Mouse (Mus musculus): ENCODE measurements around the gene Diaph3.
"Not testable (repeated sequence)": the region's sequence is repeated elsewhere in the genome, so short reads cannot be mapped to it uniquely, and the experiment has no call there.

Gene Diaph3

DNA sequence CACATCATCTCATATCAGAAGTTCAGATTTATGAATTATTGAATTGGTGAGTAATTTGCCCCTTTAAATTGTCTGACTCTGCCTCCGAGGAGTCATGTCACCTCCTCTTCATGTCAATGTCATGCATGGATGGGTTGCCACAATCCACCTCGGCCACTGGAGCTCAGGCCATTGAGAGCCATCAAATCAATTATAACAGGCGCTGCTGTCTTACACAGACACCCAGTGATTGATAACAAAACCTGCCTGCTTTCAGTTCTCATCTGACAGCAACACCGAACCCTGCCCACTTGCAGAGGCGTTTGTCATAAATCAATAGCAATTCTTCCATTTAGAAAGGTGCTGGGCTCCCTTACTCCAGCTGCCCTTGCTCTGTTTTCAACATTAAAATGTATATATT lies 402.1 kb downstream of the Diaph3 start:
- no peak for DNase-seq (ENCODE audit: low spot score)

DNA sequence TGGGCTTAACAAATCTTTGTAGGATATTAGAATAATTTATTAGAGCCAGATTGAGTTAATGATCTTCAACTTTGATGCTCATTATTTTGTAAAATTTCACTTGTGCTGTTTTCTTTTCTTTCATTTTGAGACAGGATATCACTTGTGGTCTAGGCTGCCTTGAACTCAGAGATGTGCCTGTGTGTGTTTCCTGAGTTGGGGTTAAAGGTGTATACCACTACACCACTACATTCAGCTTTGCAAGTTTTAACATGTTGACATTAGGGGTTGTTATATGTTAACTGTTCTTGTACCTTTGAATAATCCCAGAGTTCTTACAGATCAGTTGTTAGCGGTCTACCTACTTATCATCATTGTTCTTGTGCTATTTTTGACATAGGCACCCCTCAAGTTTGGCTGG lies 404.4 kb downstream of the Diaph3 start:
- DNase-seq (ENCODE audit: low spot score): no peak

DNA sequence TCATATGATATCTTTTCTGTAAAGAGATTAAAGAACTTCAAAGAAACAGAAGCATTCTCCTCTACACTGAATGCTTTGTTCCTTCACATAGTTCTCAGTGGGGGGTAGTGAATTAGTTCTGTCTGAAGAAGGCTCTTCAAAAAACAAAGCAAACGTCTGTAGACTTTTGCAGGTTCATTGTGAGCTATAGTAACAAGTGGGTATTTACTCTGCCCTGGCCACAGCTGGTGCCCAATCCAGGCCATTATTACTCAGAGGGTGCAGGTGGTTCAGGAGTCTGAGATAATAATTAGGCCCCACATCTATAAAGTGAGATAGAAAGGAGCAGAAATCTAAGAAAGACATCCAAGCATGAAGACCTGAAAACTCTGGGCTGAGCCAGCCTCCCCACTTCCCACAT lies 409.7 kb downstream of the Diaph3 start:
- no peak for DNase-seq (ENCODE audit: low spot score)

- no peak for DNase-seq (ENCODE audit: low spot score)
Observed at GRCm38 (mm10) chr14:86729617-86730098, 411.4 kb downstream of the Diaph3 start.

- no peak for DNase-seq (ENCODE audit: low spot score)
Observed at GRCm38 (mm10) chr14:86727538-86728045, 413.4 kb downstream of the Diaph3 start.

GRCm38 (mm10) chr14:86721768-86722167 lies 419.3 kb downstream of the Diaph3 start:
- DNase-seq (ENCODE audit: low spot score): no peak

DNA sequence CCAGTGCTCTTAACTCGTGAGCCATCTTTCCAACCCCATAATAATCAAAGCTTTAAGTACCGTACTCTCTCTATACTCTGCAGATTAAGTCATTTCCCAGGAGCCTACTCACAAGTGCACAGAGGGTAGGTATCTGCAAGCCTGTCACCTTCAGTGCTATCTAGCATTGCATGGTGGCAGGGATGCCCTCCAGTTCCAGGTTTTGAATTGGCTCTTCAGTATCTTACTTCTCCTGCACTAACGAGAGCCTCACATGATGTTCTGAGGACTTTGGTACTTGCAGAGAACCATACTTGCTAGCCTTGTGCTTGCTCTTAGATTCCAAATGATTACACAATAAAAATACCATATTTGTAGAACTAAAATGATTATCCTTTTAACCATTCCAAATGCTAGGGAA lies 420.0 kb downstream of the Diaph3 start:
- DNase-seq (ENCODE audit: low spot score): no peak

- DNase-seq (ENCODE audit: low spot score): not testable (repeated sequence)
Observed at GRCm38 (mm10) chr14:86720408-86720807, 420.6 kb downstream of the Diaph3 start.

GRCm38 (mm10) chr14:86714088-86714690 lies 426.8 kb downstream of the Diaph3 start:
- no peak for DNase-seq (ENCODE audit: low spot score)

GRCm38 (mm10) chr14:86704080-86704479 lies 437.0 kb downstream of the Diaph3 start:
- DNase-seq (ENCODE audit: low spot score): no peak

DNA sequence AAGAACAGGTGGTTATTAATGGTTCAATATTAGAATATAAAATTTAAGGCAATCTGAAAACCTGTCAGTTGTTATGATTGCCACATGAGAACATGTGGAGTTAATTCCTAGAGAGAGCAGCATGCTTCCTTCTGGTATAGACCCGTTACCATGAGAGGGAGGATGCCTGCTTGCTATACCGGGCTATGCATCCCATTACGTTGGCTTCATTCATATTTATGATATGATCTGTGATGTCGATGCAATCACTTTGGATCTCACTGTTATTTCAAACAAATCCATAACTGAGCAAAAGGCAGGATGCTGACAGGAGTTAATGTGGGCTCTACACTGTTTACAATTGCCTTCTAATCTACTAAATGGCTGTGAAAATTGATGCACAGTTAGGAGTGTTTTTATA lies 439.9 kb downstream of the Diaph3 start:
- no peak for DNase-seq (ENCODE audit: low spot score)

DNA sequence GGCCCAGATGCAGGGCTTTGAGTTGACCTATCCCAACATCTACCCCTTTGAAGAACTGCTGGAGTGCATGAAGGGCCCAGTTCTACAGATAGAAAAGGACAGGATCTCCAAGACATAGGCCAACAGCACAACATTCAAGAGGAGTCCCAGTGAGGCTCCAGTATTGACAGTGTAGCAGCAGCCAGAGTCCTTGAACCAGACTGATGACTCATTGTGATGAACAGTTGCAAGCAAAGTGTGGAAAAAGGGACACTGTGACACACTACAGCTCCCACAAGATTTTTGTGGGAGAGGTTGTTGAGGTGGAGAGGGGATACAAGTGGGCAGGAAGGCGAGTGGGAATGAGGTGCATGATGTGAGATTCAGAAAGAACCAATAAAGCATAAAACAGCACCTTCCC lies 443.1 kb downstream of the Diaph3 start:
- DNase-seq (ENCODE audit: low spot score): no peak

- DNase-seq (ENCODE audit: low spot score): no peak
Observed at GRCm38 (mm10) chr14:86692714-86693113, 448.3 kb downstream of the Diaph3 start.

GRCm38 (mm10) chr14:86691298-86691697 lies 449.7 kb downstream of the Diaph3 start:
- no peak for DNase-seq (ENCODE audit: low spot score)

DNA sequence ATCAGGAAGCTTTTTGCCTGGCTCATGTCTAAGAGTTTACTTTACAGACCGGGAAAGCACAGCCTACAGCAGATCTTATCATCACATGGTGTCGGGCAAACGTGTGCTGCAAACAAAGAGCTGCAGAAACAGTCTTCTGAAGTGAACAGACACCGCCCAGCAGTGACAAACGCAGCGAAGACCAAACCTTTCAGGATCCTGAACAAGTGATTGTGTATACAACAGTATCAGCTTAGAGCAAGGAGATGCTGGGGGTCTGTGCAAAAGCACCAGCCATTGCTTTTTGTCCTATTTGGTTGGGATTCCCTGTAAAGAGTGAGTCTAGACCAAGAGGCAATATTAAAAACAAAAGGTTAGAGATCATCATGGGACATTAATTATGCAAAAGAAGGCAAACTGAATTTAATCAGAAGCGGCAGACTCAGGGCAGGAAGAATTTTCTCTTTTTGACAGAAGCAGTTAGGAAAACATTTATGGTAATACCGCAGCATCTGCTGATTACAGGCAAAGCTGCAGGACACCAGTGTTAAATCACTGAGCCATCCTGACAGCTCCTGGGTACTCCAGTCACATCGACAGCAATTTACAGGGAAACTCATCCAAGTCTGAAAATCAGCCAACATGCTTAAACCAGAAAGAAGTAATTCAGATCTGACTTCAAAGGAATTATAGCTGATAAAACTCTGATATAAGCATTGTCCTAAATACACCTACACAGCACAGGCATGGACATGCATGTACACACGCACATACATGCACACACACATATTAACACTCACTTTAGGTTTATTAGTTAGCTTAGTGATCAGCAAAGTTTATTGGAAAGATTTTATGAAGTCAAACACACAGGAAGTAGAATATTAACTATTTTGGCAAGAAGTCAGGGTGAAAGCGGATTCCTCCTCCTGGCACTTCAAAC lies 456.2 kb downstream of the Diaph3 start:
- no peak for DNase-seq (ENCODE audit: low spot score)

GRCm38 (mm10) chr14:86681951-86682350 lies 459.1 kb downstream of the Diaph3 start:
- DNase-seq (ENCODE audit: low spot score): no peak

GRCm38 (mm10) chr14:86678992-86679391 lies 462.0 kb downstream of the Diaph3 start:
- no peak for DNase-seq (ENCODE audit: low spot score)

GRCm38 (mm10) chr14:86678179-86678780 lies 462.8 kb downstream of the Diaph3 start:
- DNase-seq (ENCODE audit: low spot score): no peak

- no peak for DNase-seq (ENCODE audit: low spot score)
Observed at GRCm38 (mm10) chr14:86677015-86677414, 464.0 kb downstream of the Diaph3 start.

- no peak for DNase-seq (ENCODE audit: low spot score)
Observed at GRCm38 (mm10) chr14:86675314-86675713, 465.7 kb downstream of the Diaph3 start.

GRCm38 (mm10) chr14:86662846-86663245 lies 478.2 kb downstream of the Diaph3 start:
- no peak for DNase-seq (ENCODE audit: low spot score)

- no peak for DNase-seq (ENCODE audit: low spot score)
Observed at GRCm38 (mm10) chr14:86660556-86660955, 480.5 kb downstream of the Diaph3 start.

GRCm38 (mm10) chr14:86656262-86656661 lies 484.8 kb downstream of the Diaph3 start:
- no peak for DNase-seq (ENCODE audit: low spot score)

Data from left cerebral cortex, adult 11 months (tissue).